ENCODE assay signal across 22 mouse cellular contexts in genomic region chr6:129051731-129052130, GRCm38 (mm10). TPM values are rescaled to one million over a fixed set of nuclear protein-coding genes. Genes with fewer than 3 reads are reported as not detected.
"Had no signal": no experiment of that assay in that cellular context is flagged by ENCODE, and none has a peak within 500 bp of the region (broad histone marks: within the 10 kb centered on the region; RNA-seq: fewer than 3 reads in every experiment).

No protein-coding gene starts in this region.

- DNase-seq: lung, embryonic 14.5 days; lung, postnatal 10 days; lung, postnatal 4 days; midbrain, embryonic 14.5 days; retina, postnatal 1 day; right cerebral cortex, adult 18-20 months; right cerebral cortex, postnatal 25 days; right cerebral cortex, postnatal 4 days; spleen, adult 18-20 months; thymus, adult 18-20 months; thymus, postnatal 14 days; thymus, postnatal 36 days had no signal

- ATAC-seq: midbrain, embryonic 16.5 days had no signal

RNA-seq across cellular contexts. Expression of gene Klrb1f, which starts 6.0 kb away (rescaled TPM):
- polyA plus RNA-seq: midbrain, embryonic 12.5 days; myocyte had no signal

RNA-seq across cellular contexts. Expression of gene Clec2e, which starts 49.0 kb away (rescaled TPM):
- total RNA-seq: megakaryocyte-erythroid progenitor cell, adult 5-6 weeks had no signal
- polyA plus RNA-seq: lung, embryonic 14.5 days; lung, embryonic 16.5 days; midbrain, embryonic 10.5 days; midbrain, embryonic 12.5 days; midbrain, embryonic 14.5 days; midbrain, embryonic 16.5 days; myocyte; neural tube, embryonic 11.5 days; neural tube, embryonic 13.5 days; neural tube, embryonic 15.5 days; stomach, embryonic 14.5 days had no signal
